Mouse (Mus musculus): ENCODE data around the gene Arl15.

DNA sequence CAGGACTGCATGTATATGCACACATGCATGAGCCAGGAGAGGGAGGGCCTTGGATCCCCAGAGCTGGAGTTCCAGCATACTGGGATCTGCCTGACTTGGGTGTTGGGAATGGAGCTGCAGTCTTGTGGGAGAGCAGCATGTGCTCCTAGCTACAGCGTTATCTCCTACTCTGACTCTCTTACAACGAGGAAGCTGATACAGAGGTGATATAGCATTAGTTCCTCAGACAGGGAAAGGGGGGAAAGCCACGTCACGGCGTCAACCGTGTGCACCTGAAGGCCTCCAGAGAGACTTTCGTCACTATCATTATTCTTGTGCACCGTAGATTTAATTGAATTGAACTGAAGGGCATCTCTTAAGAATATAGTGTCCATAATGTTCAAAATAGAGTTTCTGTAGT lies 286.2 kb downstream of the Arl15 start:
- TF ChIP-seq CTCF (IDR thresholded peaks at IDR 0.05) (no peak), POLR2A (IDR thresholded peaks at IDR 0.05; ENCODE audit: insufficient read depth, low read depth, low read length) (no peak), EP300 (IDR thresholded peaks at IDR 0.05; ENCODE audit: insufficient read depth, low read depth, low read length) (no peak)

All from heart, adult 2 months (tissue).